Mouse (Mus musculus): ENCODE data around the gene Dlgap5.
A peak's percentile ranks its signal among the peaks of the same experiment; 100 is the strongest.
"Not testable (repeated sequence)": the region's sequence is repeated elsewhere in the genome, so short reads cannot be mapped to it uniquely, and the experiment has no call there.

Gene Dlgap5

DNA sequence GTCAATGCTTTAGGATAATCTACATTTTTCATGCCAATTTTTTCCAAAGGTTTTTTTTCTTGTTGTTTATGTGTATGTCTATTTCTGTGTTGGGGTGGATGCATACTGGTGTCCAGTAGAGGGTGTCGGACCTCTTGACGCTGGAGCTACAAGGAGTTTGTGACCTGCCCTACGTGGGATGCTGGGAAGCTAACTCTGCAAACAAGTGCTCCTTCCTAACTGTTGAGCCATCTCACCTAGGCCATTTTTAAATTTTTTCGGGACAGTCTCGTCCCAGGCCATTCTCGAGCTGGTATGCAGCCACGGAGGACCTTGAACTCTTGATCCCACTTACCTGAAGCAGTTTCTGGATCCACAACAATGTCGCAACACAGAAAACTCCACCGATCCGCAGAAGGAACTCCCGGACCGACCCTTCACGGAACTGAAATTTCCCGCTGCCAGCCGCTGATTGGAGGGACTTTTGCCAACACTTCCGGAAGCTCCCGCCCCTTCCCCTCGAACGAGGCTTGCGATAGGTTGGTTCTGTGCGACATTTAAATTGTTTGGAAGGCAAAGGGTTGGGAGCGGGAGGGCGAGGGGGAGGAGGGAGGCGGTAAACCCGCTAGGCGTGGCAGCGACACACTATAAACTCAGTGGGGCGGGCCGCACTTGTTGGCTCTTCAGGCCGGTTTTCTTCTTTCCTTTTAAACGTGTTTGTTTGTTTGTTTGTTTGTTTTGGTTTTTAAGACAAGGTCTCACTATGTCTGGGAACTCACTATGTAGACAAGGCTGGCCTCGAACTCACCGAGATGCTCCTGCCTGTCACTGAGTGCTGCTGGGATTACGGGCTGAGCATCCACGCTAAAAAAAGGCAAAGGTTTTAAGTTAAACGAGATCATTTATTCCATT, at the start of gene Dlgap5:
Gene Dlgap5, minus strand, starts transcription at position 633 of the 891 bp plus-strand sequence.
- peak; percentile 95 for DNase-seq

DNA sequence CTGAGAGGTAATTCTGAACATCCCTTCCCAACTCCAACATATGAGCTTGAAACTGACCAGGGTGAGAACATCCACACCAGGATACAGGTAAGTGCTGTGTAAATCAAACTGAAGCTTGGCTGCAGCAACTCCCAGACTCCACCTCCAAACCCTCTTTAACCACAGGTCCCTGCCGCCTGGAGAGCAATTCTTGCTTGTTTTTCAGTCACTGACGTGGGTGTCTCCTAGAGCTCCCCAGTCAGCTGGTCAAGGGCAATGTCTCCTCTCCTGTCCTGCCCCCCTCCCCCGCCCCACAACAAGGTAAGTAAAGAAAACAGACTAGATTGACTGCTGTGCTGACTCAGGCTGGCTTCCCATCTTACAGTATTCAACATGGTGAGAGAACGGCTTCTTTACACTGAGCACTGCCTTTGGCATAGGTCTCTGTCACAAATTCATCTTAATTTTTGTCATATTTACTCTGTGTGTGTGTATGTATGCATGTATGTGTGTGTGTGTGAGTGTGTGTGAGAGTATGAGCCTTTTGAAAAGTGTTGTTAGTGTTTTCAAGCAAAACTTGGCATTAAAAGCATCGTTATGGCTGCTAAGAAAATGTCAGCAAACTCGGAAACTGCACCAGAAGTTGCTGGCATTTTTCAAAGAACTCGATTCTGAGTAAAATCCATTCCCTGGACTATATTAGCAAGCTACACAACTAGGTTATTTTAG, 47.4 kb upstream of the Dlgap5 start:
- no peak for DNase-seq

GRCm38 (mm10) chr14:47464426-47464825, 46.2 kb upstream of the Dlgap5 start:
- DNase-seq, result no peak

GRCm38 (mm10) chr14:47462877-47463460, 44.8 kb upstream of the Dlgap5 start:
- no peak for DNase-seq

DNA sequence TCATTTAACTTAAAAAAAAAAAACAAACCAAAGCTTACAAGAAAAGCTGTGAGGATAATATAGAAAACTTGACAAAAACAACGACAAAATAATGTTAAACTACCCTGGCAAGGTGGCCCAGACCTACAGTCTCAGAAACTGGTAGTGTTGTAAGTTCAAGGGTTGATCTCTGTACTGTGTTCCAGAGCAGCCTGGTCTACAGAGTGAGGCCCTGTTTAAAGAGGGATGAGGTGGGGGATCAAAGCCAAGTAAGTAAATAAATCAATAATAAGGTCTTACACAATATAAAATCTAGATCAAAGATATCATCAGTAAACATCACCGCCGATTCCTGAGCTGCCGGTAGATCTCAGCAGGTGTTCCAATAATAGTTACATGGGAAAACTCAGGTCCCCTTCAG, 44.2 kb upstream of the Dlgap5 start:
- DNase-seq, result no peak

- DNase-seq, result no peak
Measured at GRCm38 (mm10) chr14:47461997-47462396, 43.8 kb upstream of the Dlgap5 start.

GRCm38 (mm10) chr14:47459556-47459955, 41.3 kb upstream of the Dlgap5 start:
- peak; percentile 35 for DNase-seq

- not testable (repeated sequence) for DNase-seq
Measured at GRCm38 (mm10) chr14:47450121-47450520, 31.9 kb upstream of the Dlgap5 start, which contains the start of gene Fbxo34. TSS of gene Fbxo34 (plus strand) at chr14:47450421.

- DNase-seq, result no peak
Measured at GRCm38 (mm10) chr14:47445331-47446095, 27.3 kb upstream of the Dlgap5 start.

DNA sequence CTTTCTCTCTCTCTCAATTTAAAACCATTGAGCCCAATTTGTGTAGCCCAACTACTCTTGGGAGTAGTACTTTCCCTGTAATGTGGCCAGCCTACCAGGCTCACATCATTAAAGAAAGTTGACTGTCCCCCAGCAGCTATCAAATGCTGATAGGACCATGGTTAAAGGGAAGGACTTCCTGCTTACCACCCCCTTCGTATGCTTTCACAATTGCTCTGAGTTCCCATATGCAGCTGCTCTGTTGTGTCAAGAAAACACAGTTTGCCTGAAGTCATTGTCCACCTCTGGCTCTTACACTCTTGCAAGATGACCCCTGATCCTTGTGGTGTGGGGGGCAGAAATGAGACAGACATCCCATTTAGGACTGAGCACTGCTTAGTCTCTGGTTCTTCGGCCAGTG, 26.7 kb upstream of the Dlgap5 start:
- DNase-seq, result no peak

DNA sequence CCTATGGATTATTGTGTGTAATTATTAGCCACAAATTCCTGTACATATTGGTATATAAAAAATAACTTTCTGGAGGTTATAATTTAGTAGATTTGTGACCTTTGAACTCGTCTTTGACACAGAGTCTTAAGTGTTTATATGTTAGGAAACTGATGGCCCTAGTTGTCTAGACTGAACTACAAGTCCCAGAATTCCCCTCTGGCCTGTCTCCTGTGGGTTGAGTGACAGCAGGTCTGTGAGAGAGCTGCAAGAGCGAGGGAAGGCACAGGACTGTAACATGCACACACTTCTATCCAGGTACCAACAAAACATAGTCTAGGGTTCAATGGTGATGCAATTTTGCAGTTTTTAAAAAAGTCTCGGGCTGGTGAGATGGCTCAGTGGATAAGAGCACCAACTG, 20.7 kb upstream of the Dlgap5 start:
- DNase-seq, result no peak

DNA sequence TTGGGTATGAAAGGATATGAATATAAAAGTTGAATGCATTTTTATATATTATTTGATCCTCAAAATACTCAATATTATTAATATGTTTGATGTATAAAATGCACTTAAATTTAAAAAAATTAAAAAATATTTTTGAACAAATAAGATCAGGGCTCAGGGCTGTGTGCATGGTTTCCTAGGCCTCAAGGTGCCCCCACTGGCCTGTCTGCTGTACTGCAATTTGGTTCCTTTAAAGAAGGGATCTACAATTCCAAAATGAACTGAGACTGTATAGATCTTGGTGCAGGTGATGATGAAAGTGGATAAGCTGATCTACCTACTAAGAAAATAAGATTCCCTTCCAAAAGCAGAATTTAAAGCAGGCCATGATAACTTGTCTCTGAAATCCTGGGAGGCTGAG, 14.8 kb upstream of the Dlgap5 start:
- no peak for DNase-seq

- no peak for DNase-seq
Measured at GRCm38 (mm10) chr14:47422466-47422865, 4.3 kb upstream of the Dlgap5 start.

- no peak for DNase-seq
Measured at GRCm38 (mm10) chr14:47421606-47422005, 3.4 kb upstream of the Dlgap5 start.

GRCm38 (mm10) chr14:47419723-47420276, 1.6 kb upstream of the Dlgap5 start:
- no peak for DNase-seq

GRCm38 (mm10) chr14:47419034-47419625, 923 bp upstream of the Dlgap5 start:
- DNase-seq, result no peak

- no peak for DNase-seq
Measured at GRCm38 (mm10) chr14:47418666-47418991, 422 bp upstream of the Dlgap5 start.

GRCm38 (mm10) chr14:47417346-47417745, 861 bp downstream of the Dlgap5 start:
- DNase-seq, result no peak

- no peak for DNase-seq
Measured at GRCm38 (mm10) chr14:47406000-47406399, 12.2 kb downstream of the Dlgap5 start.

DNA sequence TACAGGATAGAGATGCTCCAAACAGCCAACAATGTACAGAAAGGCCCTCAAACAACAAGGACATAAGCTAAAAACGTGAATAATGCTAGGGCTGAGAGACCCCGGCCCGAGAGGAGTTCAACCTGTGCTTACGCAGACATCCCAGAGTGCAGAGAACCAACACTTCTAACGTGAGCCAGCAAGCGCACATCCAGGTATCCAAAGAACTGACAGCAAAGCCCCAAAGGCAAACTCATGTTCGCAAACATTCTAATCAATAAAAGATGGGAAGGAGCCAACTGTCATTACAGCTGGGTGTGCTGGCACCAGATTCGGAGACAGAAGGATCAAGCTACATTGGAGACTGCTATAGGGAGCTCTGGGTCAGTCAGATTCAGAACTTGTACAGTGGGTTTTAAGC, 15.5 kb downstream of the Dlgap5 start:
- no peak for DNase-seq

GRCm38 (mm10) chr14:47396165-47396652, 22.0 kb downstream of the Dlgap5 start:
- DNase-seq, result peak; percentile 64

- DNase-seq, result no peak
Measured at GRCm38 (mm10) chr14:47395462-47396026, 22.7 kb downstream of the Dlgap5 start.

All from kidney, adult 9 months (tissue).